Mouse (Mus musculus): ENCODE results near the gene Gdf11. TPM values are rescaled to one million over a fixed set of nuclear protein-coding genes. Genes with fewer than 3 reads are reported as not detected.

The Gdf11 gene
- polyA plus RNA-seq, 1 experiment from 2014 or later, result 10.2 TPM

DNA sequence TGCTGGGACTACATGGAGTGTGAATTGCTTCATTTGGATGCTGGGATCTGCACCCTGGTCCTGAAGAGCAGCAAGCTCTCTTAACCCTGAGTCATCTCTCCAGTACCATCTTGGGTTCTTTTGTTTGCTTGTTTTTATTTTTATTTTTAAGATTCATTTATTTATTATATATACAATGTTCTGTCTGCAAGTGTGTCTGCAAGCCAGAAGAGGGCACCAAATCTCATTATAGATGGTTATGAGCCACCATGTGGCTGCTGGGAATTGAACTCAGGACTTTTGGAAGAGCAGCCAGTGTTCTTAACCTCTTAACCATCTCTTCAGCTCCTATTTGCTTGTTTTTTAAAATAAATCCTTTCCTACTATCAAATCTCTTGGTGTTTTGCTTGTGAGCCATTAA, 54.1 kb downstream of the Gdf11 start:
- no peaks in the 10 kb centered on the region for H3K4me1 ChIP-seq (ENCODE audit: control insufficient read depth, insufficient read depth, low read length)
- no peak overlapping the region for H3K4me2 ChIP-seq
- H3K36me3 ChIP-seq (ENCODE audit: control insufficient read depth, insufficient read depth, low read length), result peaks cover 10% of the 10 kb centered on the region; the same call in 1 of the 2 replicates
- no peak overlapping the region for H3K9ac ChIP-seq (ENCODE audit: low read length)
- H3K27me3 ChIP-seq (ENCODE audit: control insufficient read depth, insufficient read depth, low read length), result no peaks in the 10 kb centered on the region
- H3K27ac ChIP-seq (ENCODE audit: low read depth, low read length), result no peak overlapping the region
- H3K4me3 ChIP-seq (ENCODE audit: low read depth, low read length), result no peak overlapping the region
- H3K9me3 ChIP-seq (ENCODE audit: control insufficient read depth, low read length), result no peaks in the 10 kb centered on the region
- no peak for DNase-seq (ENCODE audit: low spot score, missing footprints)
- no peak for ATAC-seq (ENCODE audit: low FRiP score)

Other genes with a start within 250 kb of the Gdf11 start
- gene Ikzf4, start 245.7 kb downstream of the Gdf11 start, polyA plus RNA-seq (2014; fragmentation: Nextera tagmentation; extraction: Ambion mirVana), result 3.8 and 4.2 TPM in 2 replicates
- gene Suox, start 217.6 kb downstream of the Gdf11 start, polyA plus RNA-seq (2014; fragmentation: Nextera tagmentation; extraction: Ambion mirVana), result 12.5 and 12.7 TPM in 2 replicates
- 80.1 and 82.6 TPM in 2 replicates for gene Rab5b, start 195.5 kb downstream of the Gdf11 start, polyA plus RNA-seq (2014; fragmentation: Nextera tagmentation; extraction: Ambion mirVana)
- gene Pmel, start 187.5 kb downstream of the Gdf11 start, polyA plus RNA-seq (2014; fragmentation: Nextera tagmentation; extraction: Ambion mirVana), result 2.2 and 3.1 TPM in 2 replicates
- gene Cdk2, start 186.7 kb downstream of the Gdf11 start, polyA plus RNA-seq (2014; fragmentation: Nextera tagmentation; extraction: Ambion mirVana), result 98.9 and 99.1 TPM in 2 replicates
- gene Dgka, start 146.9 kb downstream of the Gdf11 start, polyA plus RNA-seq (2014; fragmentation: Nextera tagmentation; extraction: Ambion mirVana), result 5.4 and 5.7 TPM in 2 replicates
- gene Pym1, start 143.8 kb downstream of the Gdf11 start, polyA plus RNA-seq (2014; fragmentation: Nextera tagmentation; extraction: Ambion mirVana), result 43.5 and 48.1 TPM in 2 replicates
- 0.26 and 0.33 TPM in 2 replicates for gene Mmp19, start 100.8 kb downstream of the Gdf11 start, polyA plus RNA-seq (2014; fragmentation: Nextera tagmentation; extraction: Ambion mirVana)
- gene Dnajc14, start 87.7 kb downstream of the Gdf11 start, polyA plus RNA-seq (2014; fragmentation: Nextera tagmentation; extraction: Ambion mirVana), result 36.3 and 40.3 TPM in 2 replicates
- gene Tmem198b, start 87.3 kb downstream of the Gdf11 start, polyA plus RNA-seq (2014; fragmentation: Nextera tagmentation; extraction: Ambion mirVana), result 17.4 and 18.6 TPM in 2 replicates
- gene Sarnp, start 74.4 kb downstream of the Gdf11 start, polyA plus RNA-seq (2014; fragmentation: Nextera tagmentation; extraction: Ambion mirVana), result 279 and 283 TPM in 2 replicates
- gene Ormdl2, start 70.1 kb downstream of the Gdf11 start, polyA plus RNA-seq (2014; fragmentation: Nextera tagmentation; extraction: Ambion mirVana), result 64.4 and 70.6 TPM in 2 replicates
- 168 and 177 TPM in 2 replicates for gene Cd63, start 9.3 kb upstream of the Gdf11 start, polyA plus RNA-seq (2014; fragmentation: Nextera tagmentation; extraction: Ambion mirVana)
- 11.3 TPM in 2 replicates for gene Rdh5, start 31.2 kb upstream of the Gdf11 start, polyA plus RNA-seq (2014; fragmentation: Nextera tagmentation; extraction: Ambion mirVana)
- gene Bloc1s1, start 32.3 kb upstream of the Gdf11 start, polyA plus RNA-seq (2014; fragmentation: Nextera tagmentation; extraction: Ambion mirVana), result 242 and 271 TPM in 2 replicates
- gene Itga7, start 42.1 kb upstream of the Gdf11 start, polyA plus RNA-seq (2014; fragmentation: Nextera tagmentation; extraction: Ambion mirVana), result 1.6 and 1.7 TPM in 2 replicates
- not detected in 2 replicates for gene Mettl7b, start 69.3 kb upstream of the Gdf11 start, polyA plus RNA-seq (2014; fragmentation: Nextera tagmentation; extraction: Ambion mirVana)
- not detected in 2 replicates for gene Olfr9, start 97.7 kb upstream of the Gdf11 start, polyA plus RNA-seq (2014; fragmentation: Nextera tagmentation; extraction: Ambion mirVana)
- gene Olfr763, start 119.1 kb upstream of the Gdf11 start, polyA plus RNA-seq (2014; fragmentation: Nextera tagmentation; extraction: Ambion mirVana), result not detected in 2 replicates
- gene Olfr764-ps1, start 148.2 kb upstream of the Gdf11 start, polyA plus RNA-seq (2014; fragmentation: Nextera tagmentation; extraction: Ambion mirVana), result not detected in 2 replicates
- gene Olfr765, start 158.3 kb upstream of the Gdf11 start, polyA plus RNA-seq (2014; fragmentation: Nextera tagmentation; extraction: Ambion mirVana), result not detected in 2 replicates
- gene Olfr766-ps1, start 177.3 kb upstream of the Gdf11 start, polyA plus RNA-seq (2014; fragmentation: Nextera tagmentation; extraction: Ambion mirVana), result not detected in 2 replicates
- not detected in 2 replicates for gene Olfr767, start 191.2 kb upstream of the Gdf11 start, polyA plus RNA-seq (2014; fragmentation: Nextera tagmentation; extraction: Ambion mirVana)
- not detected in 2 replicates for gene Olfr768, start 207.7 kb upstream of the Gdf11 start, polyA plus RNA-seq (2014; fragmentation: Nextera tagmentation; extraction: Ambion mirVana)
- gene Olfr769, start 226.1 kb upstream of the Gdf11 start, polyA plus RNA-seq (2014; fragmentation: Nextera tagmentation; extraction: Ambion mirVana), result not detected in 2 replicates
- gene Olfr770, start 247.3 kb upstream of the Gdf11 start, polyA plus RNA-seq (2014; fragmentation: Nextera tagmentation; extraction: Ambion mirVana), result not detected in 2 replicates